Mouse (Mus musculus): ENCODE measurements around the gene Agbl4.

- TF ChIP-seq CTCF (IDR thresholded peaks at IDR 0.05; ENCODE audit: low read depth, low read length) = no peak
- TF ChIP-seq POLR2A (IDR thresholded peaks at IDR 0.05; ENCODE audit: extremely low read depth, insufficient read depth, low read length) = no peak
Measured at GRCm38 (mm10) chr4:111520006-111520405, 1122.5 kb downstream of the Agbl4 start.

Measured in liver, adult 2 months (tissue).